Mouse (Mus musculus) hindbrain, embryonic 15.5 days (tissue): Measurements from ENCODE around the gene Olfr424. TPM values are rescaled to one million over a fixed set of nuclear protein-coding genes. Genes with fewer than 3 reads are reported as not detected.

ENCODE experiments used
- ATAC-seq: fragments of 200-750 bp; cut with Nextera tagmentation; 2 replicates; pipeline ENCODE4 v1.8.0; 2017; ENCODE audit warnings: low read depth, moderate number of reproducible peaks, moderate TSS enrichment; ENCODE audit not compliant: low FRiP score
- H3K27ac ChIP-seq: fragments of 300-500 bp; sonication (generic); replicated peaks from 2 replicates; pipeline ENCODE4 v1.5.1; 2015; ENCODE audit warnings: mild to moderate bottlenecking, inconsistent platforms
- H3K27me3 ChIP-seq: fragments of 300-500 bp; sonication (generic); 2 replicates; pipeline ENCODE4 v1.6.1; 2015; ENCODE audit warnings: control low read depth, inconsistent platforms
- H3K36me3 ChIP-seq: fragments of 300-500 bp; sonication (generic); 2 replicates; pipeline ENCODE4 v1.6.1; 2015; ENCODE audit warnings: control low read depth, inconsistent platforms
- H3K4me1 ChIP-seq: fragments of 300-500 bp; sonication (generic); replicated peaks from 2 replicates; pipeline ENCODE4 v1.6.1; 2015; ENCODE audit warnings: control low read depth, inconsistent platforms
- H3K4me2 ChIP-seq: fragments of 300-500 bp; sonication (generic); 2 replicates; pipeline ENCODE4 v1.6.1; 2015; ENCODE audit warnings: moderate library complexity, mild to moderate bottlenecking, inconsistent platforms
- H3K4me3 ChIP-seq: fragments of 300-500 bp; sonication (generic); 2 replicates; pipeline ENCODE4 v1.5.1; 2015; ENCODE audit warnings: mild to moderate bottlenecking, inconsistent platforms
- H3K9ac ChIP-seq: fragments of 300-500 bp; sonication (generic); 2 replicates; pipeline ENCODE4 v1.6.1; 2015; ENCODE audit warnings: inconsistent platforms
- H3K9me3 ChIP-seq: fragments of 300-500 bp; sonication (generic); 2 replicates; pipeline ENCODE4 v1.6.1; 2016; ENCODE audit warnings: control low read depth, inconsistent platforms
- WGBS: fragments of 180-500 bp; shearing (Covaris S2); methylation state at CpG from one replicate; pipeline ENCODE4 v1.1.7; 2015; 5-methylcytosine and 5-hydroxymethylcytosine counted together
- polyA plus RNA-seq: library from polyadenylated mRNA; unstranded; fragments of >200 nt; fragmentation: Nextera tagmentation; extraction: Ambion mirVana; gene quantifications from 2 replicates; pipeline ENCODE4 v1.2.1, GENCODE M21; 2015

Olfr424 gene
- polyA plus RNA-seq = not detected in 2 replicates

- H3K36me3 ChIP-seq = no peaks in the 10 kb centered on the region
- no peaks in the 10 kb centered on the region for H3K9me3 ChIP-seq
- no peak within 1 kb of the TSS for H3K4me3 ChIP-seq
- H3K4me2 ChIP-seq = no peak within 1 kb of the TSS
- WGBS = 87% methylated on average over 3 of the region's 3 CpGs
- no peak within 1 kb of the TSS for H3K27ac ChIP-seq
- H3K27me3 ChIP-seq = no peaks in the 10 kb centered on the region
- ATAC-seq = no peak
- H3K4me1 ChIP-seq = no peaks in the 10 kb centered on the region
- no peak within 1 kb of the TSS for H3K9ac ChIP-seq
These were observed at the start of gene Olfr424 for GRCm38 (mm10) chr1:174131217-174131616. Gene Olfr424, plus strand, starts transcription at chr1:174131517.

GRCm38 (mm10) chr1:174084031-174084430 lies 47.3 kb upstream of the Olfr424 start, which contains the start of gene Olfr429:
Gene Olfr429, plus strand, starts transcription at chr1:174084331.
- WGBS = 97% methylated on average over 2 of the region's 2 CpGs
- Histone ChIP-seq H3K9me3 (no peaks in the 10 kb centered on the region), H3K36me3 (no peaks in the 10 kb centered on the region), H3K9ac (no peak within 1 kb of the TSS), H3K4me3 (no peak within 1 kb of the TSS), H3K27me3 (no peaks in the 10 kb centered on the region), H3K4me2 (no peak within 1 kb of the TSS), H3K4me1 (no peaks in the 10 kb centered on the region), H3K27ac (no peak within 1 kb of the TSS)
- no peak for ATAC-seq

GRCm38 (mm10) chr1:174096591-174096990 lies 34.7 kb upstream of the Olfr424 start, which contains the start of gene Olfr427:
Gene Olfr427, plus strand, starts transcription at chr1:174096891.
- 89% methylated on average over 1 of the region's 1 CpGs for WGBS
- no peak for ATAC-seq
- no peaks in the 10 kb centered on the region for H3K4me1 ChIP-seq
- no peak within 1 kb of the TSS for H3K4me3 ChIP-seq
- no peaks in the 10 kb centered on the region for H3K27me3 ChIP-seq
- no peak within 1 kb of the TSS for H3K27ac ChIP-seq
- no peak within 1 kb of the TSS for H3K4me2 ChIP-seq
- no peak within 1 kb of the TSS for H3K9ac ChIP-seq
- no peaks in the 10 kb centered on the region for H3K36me3 ChIP-seq
- no peaks in the 10 kb centered on the region for H3K9me3 ChIP-seq

GRCm38 (mm10) chr1:174103735-174104134 lies 27.6 kb upstream of the Olfr424 start:
- Histone ChIP-seq H3K4me2 (no peak overlapping the region), H3K27me3 (no peaks in the 10 kb centered on the region), H3K9ac (no peak overlapping the region), H3K4me3 (no peak overlapping the region), H3K36me3 (no peaks in the 10 kb centered on the region), H3K9me3 (no peaks in the 10 kb centered on the region), H3K4me1 (no peaks in the 10 kb centered on the region), H3K27ac (no peak overlapping the region)
- no peak for ATAC-seq
- WGBS = 74% methylated on average over 2 of the region's 2 CpGs

GRCm38 (mm10) chr1:174121062-174121461 lies 10.3 kb upstream of the Olfr424 start, which contains the start of gene Olfr231:
Gene Olfr231, minus strand, starts transcription at chr1:174121162.
- 52% methylated on average over 2 of the region's 2 CpGs for WGBS
- no peaks in the 10 kb centered on the region for H3K9me3 ChIP-seq
- H3K4me3 ChIP-seq = no peak within 1 kb of the TSS
- no peak within 1 kb of the TSS for H3K27ac ChIP-seq
- H3K9ac ChIP-seq = no peak within 1 kb of the TSS
- no peaks in the 10 kb centered on the region for H3K36me3 ChIP-seq
- no peaks in the 10 kb centered on the region for H3K27me3 ChIP-seq
- H3K4me2 ChIP-seq = no peak within 1 kb of the TSS
- H3K4me1 ChIP-seq = no peaks in the 10 kb centered on the region
- ATAC-seq = no peak

GRCm38 (mm10) chr1:174131999-174132398 lies 682 bp downstream of the Olfr424 start:
- Histone ChIP-seq H3K4me3 (no peak overlapping the region), H3K27me3 (no peaks in the 10 kb centered on the region), H3K9me3 (no peaks in the 10 kb centered on the region), H3K4me1 (no peaks in the 10 kb centered on the region), H3K4me2 (no peak overlapping the region), H3K9ac (no peak overlapping the region), H3K27ac (no peak overlapping the region), H3K36me3 (no peaks in the 10 kb centered on the region)
- ATAC-seq = no peak
- WGBS = 75% methylated on average over 3 of the region's 3 CpGs

GRCm38 (mm10) chr1:174141384-174141783 lies 10.1 kb downstream of the Olfr424 start:
- Histone ChIP-seq H3K9me3 (no peaks in the 10 kb centered on the region), H3K27ac (no peak overlapping the region), H3K36me3 (no peaks in the 10 kb centered on the region), H3K4me1 (no peaks in the 10 kb centered on the region), H3K4me2 (no peak overlapping the region), H3K4me3 (no peak overlapping the region), H3K9ac (no peak overlapping the region), H3K27me3 (no peaks in the 10 kb centered on the region)
- WGBS = 83% methylated on average over 2 of the region's 2 CpGs
- ATAC-seq = no peak

- H3K4me3 ChIP-seq = no peak overlapping the region
- no peaks in the 10 kb centered on the region for H3K4me1 ChIP-seq
- WGBS = 74% methylated on average over 1 of the region's 1 CpGs
- no peak overlapping the region for H3K4me2 ChIP-seq
- H3K27me3 ChIP-seq = no peaks in the 10 kb centered on the region
- H3K9me3 ChIP-seq = no peaks in the 10 kb centered on the region
- H3K27ac ChIP-seq = no peak overlapping the region
- no peak for ATAC-seq
- no peaks in the 10 kb centered on the region for H3K36me3 ChIP-seq
- H3K9ac ChIP-seq = no peak overlapping the region
These were observed 15.4 kb downstream of the Olfr424 start for GRCm38 (mm10) chr1:174146696-174147095.

GRCm38 (mm10) chr1:174149289-174149688 lies 18.0 kb downstream of the Olfr424 start:
- 78% methylated on average over 2 of the region's 2 CpGs for WGBS
- no peak overlapping the region for H3K4me3 ChIP-seq
- no peak overlapping the region for H3K27ac ChIP-seq
- ATAC-seq = no peak
- H3K27me3 ChIP-seq = no peaks in the 10 kb centered on the region
- no peak overlapping the region for H3K9ac ChIP-seq
- H3K4me1 ChIP-seq = no peaks in the 10 kb centered on the region
- no peaks in the 10 kb centered on the region for H3K9me3 ChIP-seq
- H3K36me3 ChIP-seq = no peaks in the 10 kb centered on the region
- no peak overlapping the region for H3K4me2 ChIP-seq

GRCm38 (mm10) chr1:174155333-174155732 lies 24.0 kb downstream of the Olfr424 start, which contains the start of gene Olfr420:
Gene Olfr420, plus strand, starts transcription at chr1:174155633.
- 84% methylated on average over 1 of the region's 1 CpGs for WGBS
- Histone ChIP-seq H3K27me3 (no peaks in the 10 kb centered on the region), H3K9ac (no peak within 1 kb of the TSS), H3K4me2 (no peak within 1 kb of the TSS), H3K4me3 (no peak within 1 kb of the TSS), H3K4me1 (no peaks in the 10 kb centered on the region), H3K9me3 (no peaks in the 10 kb centered on the region), H3K36me3 (no peaks in the 10 kb centered on the region), H3K27ac (no peak within 1 kb of the TSS)
- ATAC-seq = no peak

- no peaks in the 10 kb centered on the region for H3K36me3 ChIP-seq
- 90% methylated on average over 3 of the region's 3 CpGs for WGBS
- no peaks in the 10 kb centered on the region for H3K27me3 ChIP-seq
- H3K4me3 ChIP-seq = no peak overlapping the region
- ATAC-seq = no peak
- H3K4me2 ChIP-seq = no peak overlapping the region
- H3K4me1 ChIP-seq = no peaks in the 10 kb centered on the region
- no peaks in the 10 kb centered on the region for H3K9me3 ChIP-seq
- no peak overlapping the region for H3K9ac ChIP-seq
- H3K27ac ChIP-seq = no peak overlapping the region
These were observed 26.3 kb downstream of the Olfr424 start for GRCm38 (mm10) chr1:174157622-174158021.

- Histone ChIP-seq H3K27me3 (no peaks in the 10 kb centered on the region), H3K36me3 (no peaks in the 10 kb centered on the region), H3K4me2 (no peak overlapping the region), H3K27ac (no peak overlapping the region), H3K9ac (no peak overlapping the region), H3K4me1 (no peaks in the 10 kb centered on the region), H3K4me3 (no peak overlapping the region), H3K9me3 (no peaks in the 10 kb centered on the region)
- 93% methylated on average over 1 of the region's 1 CpGs for WGBS
- ATAC-seq = no peak
These were observed 27.2 kb downstream of the Olfr424 start for GRCm38 (mm10) chr1:174158512-174158911.

- no peak overlapping the region for H3K9ac ChIP-seq
- no peak overlapping the region for H3K27ac ChIP-seq
- H3K4me1 ChIP-seq = no peaks in the 10 kb centered on the region
- no peaks in the 10 kb centered on the region for H3K27me3 ChIP-seq
- no peaks in the 10 kb centered on the region for H3K9me3 ChIP-seq
- no peak overlapping the region for H3K4me3 ChIP-seq
- ATAC-seq = no peak
- no peaks in the 10 kb centered on the region for H3K36me3 ChIP-seq
- no peak overlapping the region for H3K4me2 ChIP-seq
- whole genome bisulfite sequencing = 95% methylated on average over 10 of the region's 10 CpGs
These were observed 27.8 kb downstream of the Olfr424 start for GRCm38 (mm10) chr1:174159095-174159494.
